Mouse (Mus musculus) cerebellum, adult 2 months (tissue): Measurements from ENCODE around the gene Nr2c1.

ENCODE experiments used
- CTCF ChIP-seq: fragments of 200-500 bp; IDR thresholded peaks from 2 replicates; pipeline ENCODE4 v1.5.1; 2011; ENCODE audit warnings: low read depth, mild to moderate bottlenecking, control low read depth, low read length, moderate library complexity, borderline replicate concordance; ENCODE audit not compliant: insufficient read depth
- POLR2A ChIP-seq: fragments of 200-500 bp; IDR thresholded peaks from 2 replicates; pipeline ENCODE4 v1.6.1; 2011; ENCODE audit warnings: low read length, control low read depth, borderline replicate concordance; ENCODE audit not compliant: insufficient read depth

DNA sequence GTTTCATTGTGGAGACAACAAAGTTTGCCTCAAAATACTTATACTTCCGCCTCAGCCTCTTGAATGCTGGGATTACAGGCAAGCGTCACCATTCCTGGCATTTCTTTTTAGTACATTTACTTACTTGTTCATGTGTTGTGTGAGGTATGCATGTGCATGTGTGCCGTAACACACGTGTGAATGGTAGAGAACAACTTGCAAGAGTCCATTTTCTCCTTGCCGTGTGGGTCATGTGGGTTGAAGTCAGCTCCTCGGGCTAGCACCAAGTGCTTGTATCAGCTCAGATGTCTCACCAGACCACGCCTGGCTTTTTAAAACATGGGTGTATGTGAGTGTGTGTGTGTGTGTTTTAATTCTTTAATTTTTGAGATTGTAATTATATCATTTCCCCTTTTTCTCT lies 40.2 kb upstream of the Nr2c1 start:
- TF ChIP-seq POLR2A = no peak
- no peak for TF ChIP-seq CTCF
